Mouse (Mus musculus) ES-E14 (cell line): ENCODE results near the gene Dimt1. TPM values are rescaled to one million over a fixed set of nuclear protein-coding genes. Genes with fewer than 3 reads are reported as not detected.
A peak's percentile ranks its signal among the peaks of the same experiment; 100 is the strongest.
"Not testable (repeated sequence)": the region's sequence is repeated elsewhere in the genome, so short reads cannot be mapped to it uniquely, and the experiment has no call there.

Experiments
- DNase-seq: peaks from one replicate; pipeline ENCODE4 v3.0.0-alpha.2; 2013; ENCODE audit warnings: low read depth, low spot score
- H3K27ac ChIP-seq: 2 replicates; pipeline ENCODE4 v1.5.1; 2012; ENCODE audit warnings: low read depth, mild to moderate bottlenecking, low read length, moderate library complexity, mixed read lengths; ENCODE audit not compliant: poor library complexity, insufficient read depth, severe bottlenecking
- H3K36me3 ChIP-seq: 2 replicates; pipeline ENCODE4 v1.6.1; 2012; ENCODE audit warnings: mild to moderate bottlenecking, low read length, moderate library complexity, mixed read lengths; ENCODE audit not compliant: control insufficient read depth, poor library complexity, insufficient read depth, severe bottlenecking
- H3K4me1 ChIP-seq, 2 experiments: fragments of 150-350 bp in 1 of 2; sonication (generic) in 1 of 2; 2 replicates each; pipeline ENCODE4 v1.6.1; 2012; ENCODE audit warnings: low read length in 2 of 2, mild to moderate bottlenecking in 1 of 2, mixed read lengths in 1 of 2; ENCODE audit not compliant: control insufficient read depth in 2 of 2, insufficient read depth in 2 of 2, poor library complexity in 1 of 2
- H3K4me3 ChIP-seq, 2 experiments: fragments of 150-350 bp in 1 of 2; sonication (generic) in 1 of 2; 2 replicates each; pipeline ENCODE4 v1.5.1; 2012; ENCODE audit warnings: low read length in 2 of 2, low read depth in 1 of 2, mild to moderate bottlenecking in 1 of 2, mixed read lengths in 1 of 2; ENCODE audit not compliant: insufficient read depth in 1 of 2, poor library complexity in 1 of 2, severe bottlenecking in 1 of 2
- H3K9ac ChIP-seq: 2 replicates; pipeline ENCODE4 v1.6.1; 2012; ENCODE audit warnings: low read depth, mild to moderate bottlenecking, low read length, mixed read lengths; ENCODE audit not compliant: poor library complexity, insufficient read depth, severe bottlenecking
- H3K9me3 ChIP-seq: fragments of 150-350 bp; sonication (generic); 2 replicates; pipeline ENCODE4 v1.6.1; 2012; ENCODE audit warnings: low read depth, mild to moderate bottlenecking, low read length; ENCODE audit not compliant: control insufficient read depth, insufficient read depth
- CHD2 ChIP-seq: IDR thresholded peaks from 2 replicates; pipeline ENCODE4 v1.6.1; 2014; ENCODE audit warnings: mild to moderate bottlenecking, low read depth, low read length, inconsistent platforms
- HCFC1 ChIP-seq: IDR thresholded peaks from 2 replicates; pipeline ENCODE4 v1.6.1; 2012; ENCODE audit warnings: low read length, inconsistent platforms, borderline replicate concordance; ENCODE audit not compliant: insufficient read depth
- MAFK ChIP-seq: IDR thresholded peaks from 2 replicates; pipeline ENCODE4 v1.6.1; 2014; ENCODE audit warnings: mild to moderate bottlenecking, low read depth, low read length, inconsistent platforms; ENCODE audit not compliant: insufficient read depth
- ZC3H11A ChIP-seq: IDR thresholded peaks from 2 replicates; pipeline ENCODE4 v1.6.1; 2012; ENCODE audit warnings: low read depth, mild to moderate bottlenecking, inconsistent platforms, low read length, borderline replicate concordance
- ZNF384 ChIP-seq: IDR thresholded peaks from 2 replicates; pipeline ENCODE4 v1.6.1; 2012; ENCODE audit warnings: low read depth, low read length, inconsistent platforms
- in situ Hi-C, 2 experiments: fragments of 600-800 bp; cut with MboI; formaldehyde crosslinking; loops; one replicate each; pipeline ENCODE4 v1.15.1; 2025; ENCODE audit warnings: low sequenced_read_pairs in 2 of 2, inconsistent platforms in 1 of 2; ENCODE audit not compliant: unreplicated experiment in 2 of 2
- total RNA-seq: library from RNA; depleted of rRNA; stranded (reverse); fragments of 300-350 nt; gene quantifications from 2 replicates; pipeline ENCODE4 v1.2.3, GENCODE M21; 2012; rRNA removed

Dimt1 gene
- total RNA-seq, 1 experiment = 58.1 TPM

DNA sequence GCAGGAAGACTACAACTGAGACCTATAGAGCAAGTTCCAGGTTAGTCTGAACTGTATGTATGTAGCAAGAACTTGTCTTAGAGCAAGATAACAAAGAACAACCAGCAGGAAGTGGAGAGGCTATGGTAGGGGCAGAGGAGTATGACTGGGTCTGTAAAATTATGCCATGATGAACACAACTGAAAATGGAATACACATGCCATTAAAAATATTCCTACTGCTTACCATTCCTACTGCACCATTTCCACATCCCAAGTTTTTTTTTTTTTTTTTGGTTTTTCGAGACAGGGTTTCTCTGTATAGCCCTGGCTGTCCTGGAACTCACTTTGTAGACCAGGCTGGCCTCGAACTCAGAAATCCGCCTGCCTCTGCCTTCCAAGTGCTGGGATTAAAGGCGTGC, 50.6 kb downstream of the Dimt1 start:
- DNase-seq, H3K9ac ChIP-seq, H3K4me1 ChIP-seq, H3K9me3 ChIP-seq, H3K27ac ChIP-seq, H3K4me3 ChIP-seq, H3K36me3 ChIP-seq, in situ Hi-C loops: not testable (repeated sequence)
- peak; percentile 77 for TF ChIP-seq ZNF384

DNA sequence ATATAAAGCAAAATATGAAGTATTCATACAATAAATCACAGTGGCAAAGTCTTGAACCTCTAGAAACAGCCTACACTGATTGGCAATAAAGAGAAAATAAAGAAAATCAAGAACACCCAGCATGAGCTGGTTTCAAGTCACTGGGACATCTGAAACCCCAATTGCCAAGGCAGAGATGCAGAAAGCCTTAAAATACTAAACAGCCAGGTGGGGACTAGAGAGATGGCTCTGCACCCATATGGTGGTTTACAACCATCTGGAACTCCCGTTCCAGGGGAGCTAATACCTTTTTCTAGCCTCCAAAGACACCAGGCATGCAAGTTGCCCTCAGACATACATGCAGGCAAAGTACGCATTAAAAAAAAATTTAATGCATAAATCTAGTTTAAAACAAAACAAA, 51.1 kb downstream of the Dimt1 start:
- Histone ChIP-seq H3K9me3 (no peaks in the 10 kb centered on the region), H3K27ac (no peak overlapping the region), H3K4me3 (no peak overlapping the region), H3K9ac (no peak overlapping the region), H3K4me1 (peaks cover 0 to 2% of the 10 kb centered on the region in 2 experiments; a peak in 1 of 4 replicates), H3K36me3 (no peaks in the 10 kb centered on the region; the same call in 1 of the 2 replicates)
- TF ChIP-seq HCFC1 = no peak
- no peak for TF ChIP-seq ZNF384
- no peak for TF ChIP-seq CHD2
- no peak for TF ChIP-seq ZC3H11A
- TF ChIP-seq MAFK = no peak
- no peak for DNase-seq
- in situ Hi-C loops = no loop called here

DNA sequence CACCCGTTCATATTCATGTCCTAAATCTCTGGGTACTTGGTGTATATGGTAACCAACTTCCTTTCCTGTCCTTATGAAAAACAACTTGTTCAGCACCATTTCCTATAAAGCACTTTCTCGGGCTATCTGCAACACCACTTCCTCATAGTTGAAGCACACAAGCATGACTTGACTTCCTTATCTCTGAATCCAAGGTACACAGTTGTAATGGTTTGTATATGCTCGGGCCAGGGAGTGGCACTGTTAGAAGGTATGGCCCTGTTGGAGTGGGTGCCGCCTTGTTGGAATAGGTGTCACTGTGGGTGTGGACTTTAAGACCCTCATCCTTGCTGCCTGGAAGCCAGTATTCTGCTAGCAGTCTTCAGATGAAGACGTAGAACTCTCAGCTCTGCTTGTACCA, 51.7 kb downstream of the Dimt1 start:
- Histone ChIP-seq H3K9me3 (no peaks in the 10 kb centered on the region), H3K4me1 (peaks cover 0 to 2% of the 10 kb centered on the region in 2 experiments; a peak in 1 of 4 replicates), H3K36me3 (no peaks in the 10 kb centered on the region), H3K9ac (no peak overlapping the region), H3K4me3 (no peak overlapping the region), H3K27ac (no peak overlapping the region)
- TF ChIP-seq CHD2 = no peak
- no peak for TF ChIP-seq ZC3H11A
- in situ Hi-C loops = no loop called here
- no peak for DNase-seq

DNA sequence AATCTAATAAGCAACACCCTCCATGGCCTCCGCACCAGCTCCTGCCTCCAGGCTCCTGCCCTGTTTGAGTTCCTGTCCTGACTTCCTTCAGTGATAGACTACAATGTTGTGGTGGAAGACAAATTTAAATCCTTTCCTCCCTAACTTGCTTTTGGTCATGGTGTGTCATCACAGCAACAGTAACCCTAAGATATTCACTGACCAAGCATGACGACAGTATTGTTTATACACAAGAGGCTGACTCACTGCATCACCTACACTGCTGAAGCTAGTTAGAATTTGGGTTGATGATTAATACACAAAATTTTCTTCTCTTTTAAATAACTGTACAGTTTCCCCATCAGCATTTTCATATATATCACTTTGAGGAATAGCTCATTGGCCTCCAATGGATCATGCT, 56.3 kb downstream of the Dimt1 start:
- H3K4me3 ChIP-seq = no peak overlapping the region
- no peak overlapping the region for H3K27ac ChIP-seq
- H3K36me3 ChIP-seq = no peaks in the 10 kb centered on the region
- H3K9me3 ChIP-seq = no peaks in the 10 kb centered on the region
- no peaks in the 10 kb centered on the region for H3K4me1 ChIP-seq
- in situ Hi-C loops = no loop called here
- no peak overlapping the region for H3K9ac ChIP-seq
- DNase-seq = no peak
- TF ChIP-seq CHD2 (no peak), ZNF384 (no peak), HCFC1 (no peak), ZC3H11A (no peak), MAFK (no peak)

DNA sequence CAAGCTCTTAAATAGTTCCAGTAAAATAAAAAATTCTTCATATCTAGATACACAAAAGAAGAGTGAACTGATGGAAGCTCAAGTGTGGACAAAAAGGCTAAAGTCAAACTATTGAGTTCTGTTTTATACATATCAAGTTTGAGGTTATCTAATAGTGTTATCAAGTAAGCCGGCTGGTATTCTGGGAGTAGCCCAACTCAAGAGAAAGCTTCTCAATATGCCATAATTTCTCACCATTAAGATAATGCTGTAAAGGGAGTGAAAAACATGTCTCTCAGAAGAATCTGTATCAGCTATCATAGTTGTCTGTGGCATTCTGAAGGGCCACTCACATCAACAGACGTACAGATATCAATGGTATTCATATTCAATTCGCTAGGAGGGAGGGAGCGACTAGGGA, 61.2 kb downstream of the Dimt1 start:
- in situ Hi-C loops = no loop called here
- Histone ChIP-seq H3K4me3 (no peak overlapping the region), H3K9me3 (no peaks in the 10 kb centered on the region), H3K9ac (no peak overlapping the region), H3K27ac (no peak overlapping the region), H3K36me3 (no peaks in the 10 kb centered on the region), H3K4me1 (no peaks in the 10 kb centered on the region; a peak in 1 of 4 replicates)
- TF ChIP-seq MAFK = no peak
- no peak for TF ChIP-seq HCFC1
- TF ChIP-seq ZNF384 = no peak
- TF ChIP-seq CHD2 = no peak
- TF ChIP-seq ZC3H11A = no peak
- DNase-seq = no peak

Other genes with a start within 250 kb of the Dimt1 start
- gene Ipo11, start 10.2 kb upstream of the Dimt1 start, total RNA-seq = 51.0 and 68.6 TPM in 2 replicates
- 19.1 and 21.9 TPM in 2 replicates for gene Kif2a, start 75.0 kb downstream of the Dimt1 start, total RNA-seq